Mouse (Mus musculus): ENCODE results near the gene Zbtb1.
A peak's percentile ranks its signal among the peaks of the same experiment; 100 is the strongest.

Gene Zbtb1

DNA sequence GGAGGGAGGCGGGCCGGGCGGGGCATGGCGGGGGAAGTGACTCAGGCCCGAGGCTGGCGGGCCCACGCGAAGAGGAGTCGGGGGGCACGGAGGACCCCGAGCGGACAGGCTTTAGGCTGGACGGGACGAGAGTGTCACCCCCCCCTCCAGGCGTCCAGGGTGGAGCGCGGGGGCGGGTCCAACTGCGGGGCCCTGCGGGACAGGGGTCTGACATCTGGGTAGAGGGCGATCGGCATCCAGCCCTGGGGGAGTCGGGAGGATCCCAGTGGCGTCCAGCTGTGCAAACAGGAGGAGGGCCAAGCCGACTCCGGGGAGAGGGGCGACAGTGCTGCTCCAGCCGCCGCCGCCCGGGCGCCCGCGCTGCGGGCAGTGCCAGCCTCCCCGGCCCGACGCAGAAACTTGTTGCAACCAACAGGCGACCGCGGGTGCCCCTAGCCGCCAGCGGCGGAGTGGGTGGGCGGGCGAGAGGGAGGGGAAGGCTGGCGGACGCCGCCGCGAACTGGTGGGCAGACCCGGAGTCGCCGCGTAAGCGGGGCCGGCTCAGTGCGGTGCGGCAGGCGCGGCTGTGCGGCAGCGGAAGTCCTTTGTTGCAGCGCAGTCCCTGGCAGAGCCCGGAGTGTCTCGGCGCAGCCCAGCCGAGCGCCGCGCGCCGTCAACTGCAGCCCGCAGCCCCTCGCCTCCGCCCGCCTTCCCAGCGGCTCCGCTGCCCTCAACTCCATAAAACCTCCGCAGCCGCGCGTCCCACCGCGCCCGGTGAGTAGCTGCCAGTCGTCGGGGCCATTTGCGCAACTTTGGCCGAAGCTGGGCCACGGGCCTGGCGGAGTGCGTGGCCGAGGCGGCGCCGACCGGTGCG is at the start of gene Zbtb1:
Zbtb1 (plus strand) TSS at position 289 of the 853 bp plus-strand sequence.
- DNase-seq (ENCODE audit: low read depth, low spot score) = peak; percentile 65

DNA sequence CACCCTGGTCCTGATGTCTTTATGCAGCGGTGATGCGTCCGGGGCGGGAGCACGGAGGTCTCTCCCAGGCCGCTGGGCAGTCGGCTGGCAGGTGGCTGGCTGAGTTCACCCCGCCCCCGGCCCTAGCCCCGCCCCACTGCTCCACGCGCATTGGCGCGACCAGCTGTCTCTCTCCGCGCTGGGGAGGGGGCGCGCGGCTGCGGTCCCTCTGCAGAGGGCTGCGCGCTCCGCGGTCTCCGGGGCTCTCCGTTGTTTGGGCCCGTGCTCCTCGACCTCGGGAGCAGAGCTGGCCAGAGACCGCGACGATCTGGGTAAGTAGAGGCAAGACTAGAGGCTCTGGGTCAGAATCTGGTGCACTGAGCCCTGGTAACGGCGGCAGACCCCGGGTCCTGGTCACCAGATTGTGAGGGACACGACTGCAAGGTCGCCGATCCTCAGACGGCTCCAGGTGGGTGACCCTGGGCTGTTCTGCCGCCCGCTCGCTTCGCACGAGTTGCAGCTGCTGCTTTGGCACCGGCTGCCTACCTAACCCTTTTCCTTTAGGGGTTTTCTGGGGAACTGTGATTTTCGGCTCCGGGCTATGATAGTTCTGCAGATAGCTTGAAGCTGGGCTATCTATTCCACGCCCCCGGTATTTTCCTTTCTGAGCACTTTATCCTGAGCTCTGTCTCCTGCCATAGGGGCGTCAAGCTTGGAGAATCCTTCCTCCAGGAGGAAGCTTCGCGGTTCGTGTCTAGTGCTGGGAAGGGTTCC is 45.2 kb upstream of the Zbtb1 start, which contains the start of gene Akap5:
Akap5 (plus strand) TSS at position 213 of the 753 bp plus-strand sequence.
- DNase-seq (ENCODE audit: low read depth, low spot score) = peak; percentile 70

DNA sequence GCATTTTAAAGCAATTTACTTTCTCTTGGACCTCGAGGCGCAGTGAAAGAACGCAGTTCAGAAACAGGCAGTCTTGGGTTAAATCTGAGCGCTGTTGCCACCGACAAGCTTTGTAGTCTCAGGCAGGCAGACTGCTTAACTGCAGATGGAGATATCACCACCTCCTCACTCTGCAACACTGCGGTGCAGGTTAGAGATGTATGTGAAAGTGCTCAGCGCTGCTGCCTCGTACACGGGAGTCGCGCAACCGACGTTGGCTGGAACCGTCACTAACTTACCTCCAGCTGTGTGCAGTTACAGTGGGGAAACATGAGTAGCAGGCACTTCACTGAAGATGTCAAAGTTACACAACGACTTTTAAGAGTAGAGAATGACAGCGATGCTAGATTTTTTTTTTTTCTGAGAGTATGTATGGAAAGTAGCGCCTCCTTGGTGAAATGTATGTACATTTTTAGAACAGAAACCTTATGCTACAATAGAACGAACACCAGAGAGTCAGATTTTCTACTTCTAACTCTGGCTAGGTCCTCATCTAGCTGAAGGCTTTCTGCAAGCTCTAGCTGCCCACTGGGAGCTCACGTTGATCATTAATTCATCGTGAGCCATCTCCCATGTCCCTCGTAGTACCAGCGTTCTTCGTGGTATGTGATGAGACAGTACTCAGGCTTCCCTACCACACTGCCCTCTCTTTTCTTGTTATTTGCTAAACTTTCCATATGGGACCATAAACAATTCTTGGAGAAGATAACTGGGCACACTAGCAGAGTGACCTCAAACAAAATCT is 43.4 kb upstream of the Zbtb1 start:
- DNase-seq (ENCODE audit: low read depth, low spot score) = no peak

DNA sequence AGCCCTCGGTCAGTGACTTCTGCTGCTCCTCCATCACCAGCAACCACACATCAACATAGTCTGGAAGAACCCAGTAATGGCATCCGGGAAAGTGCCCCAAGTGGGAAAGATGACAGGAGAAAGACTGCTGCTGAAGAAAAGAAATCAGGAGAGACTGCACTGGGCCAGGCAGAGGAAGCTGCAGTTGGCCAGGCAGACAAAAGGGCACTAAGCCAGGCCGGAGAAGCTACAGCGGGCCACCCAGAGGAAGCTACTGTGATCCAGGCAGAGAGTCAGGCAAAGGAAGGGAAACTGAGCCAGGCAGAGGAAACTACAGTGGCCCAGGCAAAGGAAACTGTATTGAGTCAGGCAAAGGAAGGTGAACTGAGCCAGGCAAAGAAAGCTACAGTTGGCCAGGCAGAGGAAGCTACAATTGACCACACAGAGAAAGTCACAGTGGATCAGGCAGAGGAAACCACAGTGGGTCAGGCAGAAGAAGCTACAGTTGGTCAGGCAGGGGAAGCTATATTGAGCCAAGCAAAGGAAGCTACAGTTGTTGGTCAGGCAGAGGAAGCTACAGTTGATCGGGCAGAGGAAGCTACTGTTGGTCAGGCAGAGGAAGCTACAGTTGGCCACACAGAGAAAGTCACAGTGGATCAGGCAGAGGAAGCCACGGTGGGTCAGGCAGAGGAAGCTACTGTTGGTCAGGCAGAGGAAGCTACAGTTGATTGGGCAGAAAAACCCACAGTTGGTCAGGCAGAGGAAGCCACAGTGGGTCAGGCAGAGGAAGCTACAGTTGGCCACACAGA is 41.3 kb upstream of the Zbtb1 start:
- no peak for DNase-seq (ENCODE audit: low read depth, low spot score)

DNA sequence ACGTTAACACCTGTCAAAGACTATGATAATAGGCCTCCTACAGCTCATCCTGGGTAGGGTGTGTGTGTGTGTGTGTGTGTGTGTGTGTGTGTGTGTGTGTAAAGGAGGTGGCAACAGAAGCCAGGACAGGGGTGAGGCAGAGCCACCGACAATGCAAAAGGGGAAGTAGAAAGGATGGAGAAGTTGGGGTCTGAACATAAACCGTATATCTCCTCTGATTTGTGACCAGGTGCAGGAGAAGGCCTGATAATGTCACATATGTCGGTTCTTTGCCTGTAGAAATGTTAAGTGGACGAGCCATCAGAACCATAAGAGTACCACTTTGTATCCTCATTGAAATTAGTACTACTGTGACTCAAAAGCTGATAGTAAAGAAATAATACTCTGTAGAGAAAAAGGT is 36.4 kb upstream of the Zbtb1 start:
- DNase-seq (ENCODE audit: low read depth, low spot score) = no peak

DNA sequence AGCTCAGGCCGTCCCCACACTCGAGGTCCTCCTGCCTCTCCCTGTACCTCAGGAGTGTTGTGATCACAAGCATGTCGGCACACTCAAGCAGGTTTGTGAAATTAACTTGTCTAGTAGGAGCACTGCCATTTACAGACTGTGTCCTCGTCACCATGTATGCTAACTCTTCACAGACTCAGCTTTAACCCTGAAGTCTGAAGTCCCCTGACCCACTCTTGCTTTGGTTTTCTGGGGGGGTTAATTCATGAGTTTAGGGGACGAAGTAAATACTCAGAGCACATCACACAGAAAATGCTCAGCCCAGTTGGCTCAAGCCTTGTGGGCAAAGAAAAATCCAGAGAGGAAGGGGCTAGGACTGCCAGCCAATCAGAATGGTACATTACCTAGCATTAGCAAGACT is 34.4 kb upstream of the Zbtb1 start:
- no peak for DNase-seq (ENCODE audit: low read depth, low spot score)

DNA sequence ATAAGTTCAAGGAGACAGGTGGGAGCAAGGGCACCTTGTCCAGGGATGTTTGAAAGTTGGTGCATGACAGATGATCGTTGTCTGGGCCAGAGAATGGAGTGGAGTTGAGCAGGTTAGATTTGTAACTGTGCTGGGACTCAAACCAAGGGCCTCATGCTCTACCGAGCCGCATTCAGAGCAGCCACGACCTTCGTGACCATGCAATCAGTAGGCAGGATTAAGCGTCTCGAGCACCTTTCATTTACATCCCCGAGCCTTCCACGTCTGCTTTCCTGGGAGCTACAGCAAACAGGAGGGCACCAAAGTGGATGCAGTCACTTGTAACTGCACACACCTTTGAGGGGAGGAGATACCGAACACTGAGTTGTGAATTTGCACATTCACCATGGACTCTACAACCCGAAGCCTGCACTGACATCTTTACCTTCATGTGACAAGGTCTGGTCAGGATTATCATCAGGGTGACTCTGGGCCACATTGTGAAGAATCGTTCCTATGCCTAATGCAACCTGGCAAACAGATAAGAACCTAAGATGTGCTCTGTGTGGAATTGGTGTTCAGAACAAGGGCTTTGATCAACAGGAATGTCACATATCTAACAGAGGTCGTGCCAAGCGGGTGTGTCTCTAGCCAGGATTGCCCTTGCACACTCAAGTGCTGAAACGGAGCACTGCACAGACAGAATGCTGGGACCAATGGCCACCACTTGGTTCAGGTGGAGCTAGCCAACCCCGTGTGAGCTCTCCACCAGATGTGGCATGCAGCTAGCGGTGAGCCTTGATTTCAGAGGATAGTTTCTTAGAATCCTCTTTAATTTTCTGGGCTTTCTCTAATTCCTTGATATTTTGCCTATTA is 33.7 kb upstream of the Zbtb1 start:
- no peak for DNase-seq (ENCODE audit: low read depth, low spot score)

DNA sequence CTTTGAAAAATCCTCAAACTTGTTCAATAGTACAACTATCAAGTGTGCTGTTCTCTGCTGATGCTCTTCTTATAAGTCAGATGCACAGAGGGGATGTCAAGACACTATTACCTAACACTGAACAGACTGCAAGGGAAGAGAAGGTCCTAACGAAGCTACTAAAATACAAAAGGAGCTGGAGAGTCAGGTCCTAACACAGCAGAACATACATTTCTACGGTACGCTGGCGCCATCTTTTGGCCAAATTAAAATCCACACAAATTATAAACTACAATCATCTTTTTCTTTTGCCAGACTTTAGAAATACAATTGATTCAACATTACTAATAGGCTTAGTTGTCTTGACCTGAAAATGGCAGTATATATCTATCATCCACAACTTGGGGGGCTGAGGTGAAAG is 29.0 kb upstream of the Zbtb1 start:
- peak; percentile 50 for DNase-seq (ENCODE audit: low read depth, low spot score)

DNA sequence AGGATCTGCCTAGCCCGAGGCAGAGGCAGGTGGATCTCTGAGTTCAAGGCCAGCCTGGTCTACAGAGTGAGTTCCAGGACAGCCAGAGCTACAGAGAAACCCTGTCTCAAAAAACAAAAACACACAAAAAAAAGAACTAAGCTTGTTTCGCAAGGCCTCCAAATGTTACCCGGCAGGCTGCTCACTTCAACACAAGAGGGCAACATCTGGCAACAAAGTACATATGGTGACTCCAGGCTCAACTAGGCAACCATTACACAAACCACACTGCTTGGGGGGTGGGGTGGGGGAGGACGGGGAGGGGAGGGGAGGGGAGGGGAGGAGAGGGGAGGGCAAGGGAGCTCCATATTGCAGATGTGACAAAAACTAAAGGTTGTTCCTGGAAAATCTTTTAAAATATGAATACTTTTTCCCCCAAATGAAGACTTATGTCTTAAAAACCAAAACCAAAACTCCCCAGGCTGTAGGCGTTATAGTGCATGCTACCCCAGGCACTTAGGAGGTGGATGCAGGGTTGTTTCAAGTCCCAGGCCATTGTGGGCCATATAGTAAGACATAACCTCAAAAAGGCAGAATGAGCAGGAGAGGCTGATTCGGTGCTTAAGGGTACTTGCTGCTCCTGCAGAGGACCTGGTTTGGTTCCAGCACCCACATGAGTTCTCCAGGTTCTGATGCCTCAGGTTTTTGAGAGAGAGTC is 24.2 kb upstream of the Zbtb1 start:
- DNase-seq (ENCODE audit: low read depth, low spot score) = peak; percentile 25

DNA sequence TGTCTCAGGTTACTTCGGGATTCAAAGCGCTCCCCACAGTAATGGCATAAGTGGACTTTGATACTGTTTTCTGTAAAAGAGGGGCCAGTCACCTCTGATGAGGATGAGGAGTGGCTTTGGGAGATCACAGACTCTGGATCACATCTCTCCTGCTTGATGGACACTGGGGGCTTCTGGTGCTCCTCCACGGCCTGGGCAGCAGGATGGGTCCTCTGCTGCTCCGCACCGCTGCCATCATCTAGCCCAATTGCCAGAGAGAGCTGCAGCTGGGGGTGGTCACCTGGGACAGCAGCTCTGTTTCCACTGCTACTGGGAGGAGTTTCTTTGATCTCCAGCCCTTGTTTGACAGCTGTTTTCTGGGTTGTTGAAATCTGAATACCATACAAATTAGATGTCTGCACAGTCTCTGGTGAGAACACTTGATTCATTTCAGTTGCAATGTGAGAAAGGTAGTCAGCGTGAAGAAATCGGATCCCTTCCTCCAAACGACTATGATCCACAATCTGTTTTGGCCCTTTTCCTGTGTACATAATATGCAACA is 20.3 kb upstream of the Zbtb1 start:
- no peak for DNase-seq (ENCODE audit: low read depth, low spot score)

DNA sequence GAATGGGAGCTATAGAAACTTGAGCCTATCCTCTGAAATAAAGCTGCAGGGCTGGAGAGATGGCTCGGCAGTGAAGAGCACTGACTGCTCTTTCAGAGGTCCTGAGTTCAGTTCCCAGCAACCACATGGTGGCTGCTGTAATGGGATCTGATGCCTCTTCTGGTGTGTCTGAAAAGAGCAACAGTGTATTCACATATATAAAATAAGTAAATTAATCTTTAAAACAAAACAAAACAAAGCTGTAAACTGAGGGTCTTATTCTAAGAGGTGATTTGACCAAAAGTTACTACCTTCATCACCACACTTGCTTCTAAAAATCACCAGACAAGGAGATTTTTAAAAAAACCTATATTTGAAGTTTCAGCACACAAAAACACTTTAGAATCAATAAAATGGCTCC is 9.2 kb upstream of the Zbtb1 start:
- DNase-seq (ENCODE audit: low read depth, low spot score) = no peak

DNA sequence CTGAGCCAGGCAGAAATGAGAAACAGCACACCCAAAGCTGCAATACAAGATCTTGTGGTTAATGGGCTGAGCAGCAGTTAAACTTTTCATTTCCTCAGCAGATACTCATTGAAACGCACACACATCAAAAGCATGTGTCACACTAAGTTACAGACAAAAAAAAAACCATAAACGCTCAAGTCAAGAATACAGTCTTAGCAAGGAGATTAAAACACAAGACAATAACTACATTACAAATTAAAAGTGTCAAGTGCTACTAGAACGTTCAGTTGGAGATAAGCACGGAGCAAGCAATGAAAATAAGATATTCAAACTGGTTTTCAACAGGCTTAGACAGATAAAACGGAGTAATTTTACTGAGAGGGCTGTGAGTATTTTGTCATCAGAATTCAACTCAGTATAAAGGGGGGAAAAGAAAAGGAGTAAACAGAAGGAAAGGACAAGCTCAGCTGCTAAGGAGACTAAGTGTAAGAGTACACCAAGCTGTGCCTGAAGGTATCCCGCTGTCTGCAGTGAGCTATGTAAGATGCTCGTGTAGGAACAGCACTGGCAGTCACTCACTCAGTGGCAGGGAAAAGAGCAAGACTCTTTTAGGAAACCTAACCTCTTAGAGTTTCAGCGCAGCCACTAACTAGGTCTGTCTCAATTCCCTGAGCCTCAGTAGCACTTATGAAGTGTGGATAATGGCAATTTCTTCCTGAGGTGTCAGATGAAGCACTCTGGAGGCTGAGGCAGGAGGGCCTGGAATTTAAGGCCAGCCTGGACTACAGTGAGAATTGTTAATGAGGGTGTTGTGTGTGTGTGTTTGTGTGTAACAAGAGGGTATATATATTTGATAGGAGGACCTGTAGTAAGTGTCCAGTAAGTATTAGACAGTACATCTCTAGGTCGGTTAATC is 8.4 kb upstream of the Zbtb1 start:
- no peak for DNase-seq (ENCODE audit: low read depth, low spot score)

DNA sequence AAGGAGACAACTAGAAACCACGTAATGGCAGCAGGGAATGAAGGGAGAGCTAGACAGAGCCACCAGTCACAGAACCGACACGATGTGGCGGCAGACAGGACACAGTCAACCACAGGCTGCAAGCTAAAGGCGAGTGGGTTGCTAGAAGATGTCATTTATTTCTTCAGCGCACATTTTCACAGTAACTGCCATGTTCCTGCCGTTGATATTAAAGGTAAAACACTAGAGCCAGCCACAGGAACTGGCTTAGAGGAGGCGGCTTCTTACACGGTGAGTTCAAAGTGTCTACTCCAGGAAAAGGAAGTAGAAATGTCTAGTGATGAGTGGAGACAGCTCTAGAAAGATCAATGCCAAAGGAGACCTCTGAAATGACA is 7.8 kb upstream of the Zbtb1 start:
- no peak for DNase-seq (ENCODE audit: low read depth, low spot score)

DNA sequence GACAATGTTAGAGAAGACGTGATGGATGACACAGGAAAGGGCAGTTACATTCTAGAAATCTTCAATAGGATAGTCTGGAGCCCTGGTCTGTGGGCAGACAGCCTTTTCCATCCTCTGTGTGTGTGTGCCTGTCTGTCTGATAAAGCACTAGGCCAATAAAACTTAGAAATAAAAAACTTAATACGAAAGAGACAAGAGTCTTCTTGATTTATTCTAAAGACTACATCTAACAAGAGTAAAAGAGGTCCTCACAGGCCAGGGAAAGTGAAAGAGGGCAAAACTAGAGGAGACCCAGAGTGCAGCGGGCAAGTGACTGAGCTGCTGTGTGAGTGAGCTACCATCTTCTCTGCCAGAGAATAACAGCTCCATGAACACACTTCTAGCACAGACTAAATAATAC is 3.8 kb upstream of the Zbtb1 start:
- no peak for DNase-seq (ENCODE audit: low read depth, low spot score)

DNA sequence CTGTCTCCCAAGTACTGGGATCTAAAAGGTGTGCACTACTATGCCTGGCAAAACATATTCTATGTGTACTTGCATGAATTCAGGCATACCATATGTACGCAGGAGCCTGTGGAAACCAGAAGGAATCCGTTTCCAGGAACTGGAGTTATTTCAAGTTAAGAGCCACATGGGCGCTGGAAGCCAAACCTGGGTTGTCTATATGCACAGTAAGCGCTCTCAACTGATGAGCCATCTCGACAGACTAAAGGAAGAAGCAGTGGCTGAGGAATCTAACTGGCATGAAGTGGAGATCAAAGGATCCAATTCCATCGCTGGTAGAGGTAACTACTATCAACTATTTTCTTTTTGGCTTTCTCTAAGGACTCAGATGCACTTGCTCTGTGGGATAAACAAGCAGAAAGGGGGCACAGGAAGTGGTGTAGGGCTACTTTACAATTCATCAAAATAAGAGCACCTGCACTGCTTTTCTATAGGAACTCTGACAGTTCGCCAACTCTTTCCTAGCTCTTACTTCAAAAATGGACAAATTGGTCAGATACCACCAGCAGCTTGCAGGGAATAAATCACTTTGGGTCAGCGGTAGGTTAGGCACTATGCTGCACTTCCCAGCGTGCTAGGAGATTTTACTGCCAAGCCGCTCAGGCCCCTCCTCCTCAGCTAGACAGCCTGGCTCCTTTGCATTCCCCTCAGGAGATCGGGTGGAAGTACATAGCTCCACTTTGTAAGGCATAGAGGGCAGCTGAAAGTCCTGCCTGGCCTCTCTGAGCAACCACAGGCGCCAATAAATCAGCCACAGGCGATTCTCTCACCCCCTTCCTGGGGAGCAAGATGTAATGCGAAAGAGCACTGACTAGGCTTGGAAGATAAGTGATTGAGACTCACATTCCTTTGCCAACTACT is 2.7 kb upstream of the Zbtb1 start:
- peak; percentile 50 for DNase-seq (ENCODE audit: low read depth, low spot score)

DNA sequence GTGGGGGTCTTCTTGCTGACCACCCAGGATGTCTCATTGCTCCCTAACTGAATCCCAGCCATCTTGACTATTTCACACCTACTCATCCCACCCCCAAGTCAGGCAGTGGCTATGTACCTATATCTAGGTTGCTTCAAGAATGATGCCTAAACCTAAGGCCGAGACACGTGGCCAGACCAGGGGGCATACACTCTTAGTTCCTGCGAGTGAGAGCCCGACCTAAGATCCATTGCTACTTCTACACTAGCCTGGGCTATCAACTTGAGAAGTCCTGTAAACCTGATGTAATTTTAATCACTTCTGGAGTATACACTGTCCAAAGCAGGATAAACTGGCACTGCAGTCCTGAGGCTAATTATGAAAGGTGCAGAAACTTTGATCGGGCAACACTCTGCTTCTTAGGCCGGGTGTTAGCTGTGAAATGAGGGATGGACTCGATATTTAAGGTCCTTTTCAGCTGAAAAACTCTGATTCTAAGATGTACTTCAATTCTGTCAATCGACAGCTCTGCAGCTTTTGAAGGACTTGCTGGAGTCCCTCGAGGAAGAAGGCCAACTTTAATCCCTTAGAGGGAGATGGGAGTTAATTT is 1.8 kb upstream of the Zbtb1 start:
- DNase-seq (ENCODE audit: low read depth, low spot score) = no peak

DNA sequence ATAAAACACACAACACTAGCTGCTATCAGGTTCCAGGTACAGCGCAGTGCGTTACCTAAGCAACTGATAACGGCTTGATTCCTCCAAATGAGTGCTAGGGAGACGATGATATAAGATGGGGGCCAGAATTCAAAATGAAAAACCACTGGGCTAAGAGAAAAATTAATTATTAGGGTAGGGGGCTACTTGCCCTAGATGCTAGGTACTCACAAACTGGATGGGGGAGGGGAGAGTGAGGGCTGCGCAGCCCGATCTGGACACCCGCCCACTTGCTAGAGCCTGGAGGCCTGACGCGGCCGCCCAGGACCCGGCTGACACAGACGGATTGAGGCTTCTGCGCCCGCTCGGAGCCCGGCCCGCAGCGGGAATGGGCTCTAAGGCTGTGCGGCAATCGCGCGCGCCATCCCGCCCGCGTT is 1.3 kb upstream of the Zbtb1 start:
- no peak for DNase-seq (ENCODE audit: low read depth, low spot score)

Data from ES-CJ7 (cell line).